Mouse (Mus musculus): ENCODE data around the gene Pcgf3.

The Pcgf3 gene

GRCm38 (mm10) chr5:108461082-108462065, at the start of gene Pcgf3:
Pcgf3 (plus strand) TSS chr5:108461232.
- peak; percentile 98 for DNase-seq (ENCODE audit: low spot score)

GRCm38 (mm10) chr5:108414711-108415110, 46.3 kb upstream of the Pcgf3 start:
- no peak for DNase-seq (ENCODE audit: low spot score)

- DNase-seq (ENCODE audit: low spot score), result no peak
These were observed 38.3 kb upstream of the Pcgf3 start for GRCm38 (mm10) chr5:108422741-108423140.

GRCm38 (mm10) chr5:108423427-108423826, 37.6 kb upstream of the Pcgf3 start:
- DNase-seq (ENCODE audit: low spot score), result no peak

- DNase-seq (ENCODE audit: low spot score), result no peak
These were observed 33.8 kb upstream of the Pcgf3 start for GRCm38 (mm10) chr5:108427186-108427585.

GRCm38 (mm10) chr5:108431196-108431595, 29.8 kb upstream of the Pcgf3 start:
- DNase-seq (ENCODE audit: low spot score), result no peak

GRCm38 (mm10) chr5:108433804-108434587, 27.0 kb upstream of the Pcgf3 start, which contains the start of gene Atp5k:
Atp5k (minus strand) TSS chr5:108434448.
- peak; percentile 91 for DNase-seq (ENCODE audit: low spot score)

- no peak for DNase-seq (ENCODE audit: low spot score)
These were observed 24.9 kb upstream of the Pcgf3 start for GRCm38 (mm10) chr5:108436101-108436500.

GRCm38 (mm10) chr5:108446973-108447372, 14.1 kb upstream of the Pcgf3 start:
- no peak for DNase-seq (ENCODE audit: low spot score)

GRCm38 (mm10) chr5:108447857-108448256, 13.2 kb upstream of the Pcgf3 start:
- no peak for DNase-seq (ENCODE audit: low spot score)

- peak; percentile 80 for DNase-seq (ENCODE audit: low spot score)
These were observed 12.0 kb upstream of the Pcgf3 start, which contains the start of gene Mfsd7a for GRCm38 (mm10) chr5:108448785-108449668. Mfsd7a (minus strand) TSS chr5:108448891.

- DNase-seq (ENCODE audit: low spot score), result no peak
These were observed 10.0 kb upstream of the Pcgf3 start for GRCm38 (mm10) chr5:108450837-108451540.

- no peak for DNase-seq (ENCODE audit: low spot score)
These were observed 9.4 kb upstream of the Pcgf3 start for GRCm38 (mm10) chr5:108451611-108452010.

- DNase-seq (ENCODE audit: low spot score), result no peak
These were observed 8.6 kb upstream of the Pcgf3 start for GRCm38 (mm10) chr5:108452422-108452821.

- no peak for DNase-seq (ENCODE audit: low spot score)
These were observed 6.9 kb upstream of the Pcgf3 start for GRCm38 (mm10) chr5:108454094-108454493.

GRCm38 (mm10) chr5:108458706-108459105, 2.3 kb upstream of the Pcgf3 start:
- DNase-seq (ENCODE audit: low spot score), result no peak

- no peak for DNase-seq (ENCODE audit: low spot score)
These were observed 571 bp upstream of the Pcgf3 start for GRCm38 (mm10) chr5:108460461-108460860.

- DNase-seq (ENCODE audit: low spot score), result no peak
These were observed 1.4 kb downstream of the Pcgf3 start for GRCm38 (mm10) chr5:108462446-108462845.

GRCm38 (mm10) chr5:108465131-108465891, 4.3 kb downstream of the Pcgf3 start:
- no peak for DNase-seq (ENCODE audit: low spot score)

GRCm38 (mm10) chr5:108466647-108467046, 5.6 kb downstream of the Pcgf3 start:
- DNase-seq (ENCODE audit: low spot score), result no peak
